Mouse (Mus musculus): ENCODE measurements around the gene Olfr410. TPM values are rescaled to one million over a fixed set of nuclear protein-coding genes. Genes with fewer than 3 reads are reported as not detected.

Olfr410 gene
- polyA plus RNA-seq, 1 experiment from 2014 or later = not detected

DNA sequence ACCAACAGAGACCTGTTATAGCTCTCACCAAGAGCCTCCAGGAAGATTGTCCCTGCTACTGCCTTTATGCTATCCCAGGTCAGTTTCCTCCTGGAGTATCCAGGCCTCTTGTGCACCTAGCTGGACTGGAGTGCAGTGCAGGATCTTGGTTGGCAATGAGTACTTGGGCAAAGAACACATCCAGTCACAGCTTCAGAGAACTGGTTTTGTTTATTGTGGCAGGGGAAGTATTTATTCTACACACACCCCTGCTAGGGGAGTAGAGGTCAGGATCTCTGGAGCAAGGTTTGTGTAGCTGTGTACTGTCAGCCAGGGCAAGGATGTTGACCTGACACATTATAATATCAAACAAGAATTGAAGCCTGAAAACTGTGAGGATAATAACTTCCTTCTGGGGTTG lies 9.1 kb downstream of the Olfr410 start:
- DNase-seq (no peak), ATAC-seq (ENCODE audit: low FRiP score, low TSS enrichment) (no peak)
- Histone ChIP-seq H3K27ac (replicated peaks; ENCODE audit: low read depth, low read length) (no peak overlapping the region), H3K9ac (replicated peaks; ENCODE audit: low read length) (no peak overlapping the region), H3K4me1 (ENCODE audit: control insufficient read depth, insufficient read depth, low read length) (no peaks in the 10 kb centered on the region), H3K27me3 (ENCODE audit: control insufficient read depth, insufficient read depth, low read length) (no peaks in the 10 kb centered on the region), H3K36me3 (ENCODE audit: control insufficient read depth, insufficient read depth, low read length) (no peaks in the 10 kb centered on the region), H3K9me3 (ENCODE audit: control insufficient read depth, low read length) (no peaks in the 10 kb centered on the region), H3K4me3 (replicated peaks; ENCODE audit: low read depth, low read length) (no peak overlapping the region), H3K4me2 (ENCODE audit: low read length) (no peak overlapping the region)

DNA sequence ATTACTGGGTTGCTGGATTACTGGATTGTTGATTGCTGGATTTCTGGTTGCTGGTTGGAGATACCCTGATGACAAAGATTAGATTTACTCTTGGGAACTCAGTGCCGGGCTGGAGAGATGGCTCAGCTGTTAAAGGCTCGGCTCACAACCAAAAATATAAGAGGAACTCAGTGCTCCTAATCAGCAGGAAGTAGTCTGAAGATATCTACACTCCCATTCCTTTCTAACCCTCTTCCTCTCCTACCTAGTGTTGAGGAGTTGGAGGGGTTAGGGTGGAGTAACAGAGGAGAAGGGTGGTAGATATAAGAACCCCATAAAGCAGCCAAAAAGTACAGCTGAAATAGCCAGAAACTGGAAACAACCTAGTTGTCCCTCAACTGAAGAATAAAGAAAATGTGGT lies 11.8 kb downstream of the Olfr410 start:
- no peak overlapping the region for H3K9ac ChIP-seq (replicated peaks; ENCODE audit: low read length)
- ATAC-seq (ENCODE audit: low FRiP score, low TSS enrichment) (no peak), DNase-seq (no peak)
- no peak overlapping the region for H3K27ac ChIP-seq (replicated peaks; ENCODE audit: low read depth, low read length)
- no peaks in the 10 kb centered on the region for H3K36me3 ChIP-seq (ENCODE audit: control insufficient read depth, insufficient read depth, low read length)
- H3K9me3 ChIP-seq (ENCODE audit: control insufficient read depth, low read length) = no peaks in the 10 kb centered on the region
- no peaks in the 10 kb centered on the region for H3K4me1 ChIP-seq (ENCODE audit: control insufficient read depth, insufficient read depth, low read length)
- H3K4me2 ChIP-seq (ENCODE audit: low read length) = no peak overlapping the region
- H3K27me3 ChIP-seq (ENCODE audit: control insufficient read depth, insufficient read depth, low read length) = no peaks in the 10 kb centered on the region
- 77% methylated on average over 2 of the region's 2 CpGs for WGBS
- no peak overlapping the region for H3K4me3 ChIP-seq (replicated peaks; ENCODE audit: low read depth, low read length)

DNA sequence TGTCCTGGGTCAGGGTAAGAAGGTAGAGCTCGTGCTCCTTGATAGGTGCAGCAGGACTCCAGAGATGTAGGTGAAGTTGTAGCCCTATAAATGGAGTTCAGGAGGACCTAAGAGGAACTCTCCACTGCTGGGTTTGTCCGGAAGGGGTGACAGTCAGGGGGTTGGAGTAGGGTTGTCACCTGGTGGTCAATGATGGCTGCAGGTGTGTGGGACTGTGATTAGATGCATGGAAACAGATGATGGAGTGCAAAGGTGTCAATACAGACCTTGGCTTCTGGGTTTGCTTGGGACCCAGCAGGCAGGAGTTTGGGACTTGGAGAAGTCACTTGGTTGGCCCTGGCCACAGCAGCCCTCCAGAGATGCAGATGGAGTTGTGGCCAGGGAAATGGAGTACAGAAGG lies 50.6 kb downstream of the Olfr410 start:
- 82% methylated on average over 2 of the region's 2 CpGs for WGBS
- no peak overlapping the region for H3K4me3 ChIP-seq (replicated peaks; ENCODE audit: low read depth, low read length)
- H3K4me2 ChIP-seq (ENCODE audit: low read length) = no peak overlapping the region
- ATAC-seq (ENCODE audit: low FRiP score, low TSS enrichment) (no peak), DNase-seq (no peak)
- H3K4me1 ChIP-seq (ENCODE audit: control insufficient read depth, insufficient read depth, low read length) = no peaks in the 10 kb centered on the region
- no peaks in the 10 kb centered on the region for H3K27me3 ChIP-seq (ENCODE audit: control insufficient read depth, insufficient read depth, low read length)
- H3K9ac ChIP-seq (replicated peaks; ENCODE audit: low read length) = no peak overlapping the region
- no peaks in the 10 kb centered on the region for H3K9me3 ChIP-seq (ENCODE audit: control insufficient read depth, low read length)
- no peaks in the 10 kb centered on the region for H3K36me3 ChIP-seq (ENCODE audit: control insufficient read depth, insufficient read depth, low read length)
- H3K27ac ChIP-seq (replicated peaks; ENCODE audit: low read depth, low read length) = no peak overlapping the region

DNA sequence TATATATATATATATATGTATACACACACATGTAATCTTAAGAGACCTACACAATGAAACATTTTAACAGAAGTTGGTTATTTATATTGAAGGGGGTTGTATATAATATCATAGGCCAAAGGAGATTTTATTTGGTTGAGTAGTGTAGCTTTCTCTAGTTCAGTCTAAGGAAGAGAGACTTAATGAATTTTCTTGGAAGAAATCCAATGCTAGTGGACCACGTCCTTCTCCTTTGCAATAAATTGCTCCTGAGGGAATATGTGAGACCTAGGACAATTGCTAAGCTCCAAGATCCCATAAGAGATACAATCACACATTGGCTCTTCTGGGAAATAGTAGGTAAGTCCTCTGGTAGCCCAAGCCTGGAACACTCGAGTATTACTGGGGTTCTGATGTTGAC lies 54.4 kb downstream of the Olfr410 start, which contains the start of gene Olfr59:
Gene Olfr59, plus strand, starts transcription at position 301 of the 400 bp plus-strand sequence.
- 57% methylated on average over 2 of the region's 2 CpGs for WGBS

More for the DNA sequence above, 54.4 kb downstream of the Olfr410 start, which contains the start of gene Olfr59:
- Histone ChIP-seq H3K9me3 (ENCODE audit: control insufficient read depth, low read length) (peaks cover 6% of the 10 kb centered on the region; the same call in 1 of the 2 replicates), H3K4me3 (replicated peaks; ENCODE audit: low read depth, low read length) (no peak within 1 kb of the TSS), H3K4me1 (ENCODE audit: control insufficient read depth, insufficient read depth, low read length) (no peaks in the 10 kb centered on the region), H3K36me3 (ENCODE audit: control insufficient read depth, insufficient read depth, low read length) (no peaks in the 10 kb centered on the region), H3K27me3 (ENCODE audit: control insufficient read depth, insufficient read depth, low read length) (no peaks in the 10 kb centered on the region), H3K27ac (replicated peaks; ENCODE audit: low read depth, low read length) (no peak within 1 kb of the TSS), H3K9ac (replicated peaks; ENCODE audit: low read length) (no peak within 1 kb of the TSS), H3K4me2 (ENCODE audit: low read length) (no peak within 1 kb of the TSS)
- no peak for ATAC-seq (ENCODE audit: low FRiP score, low TSS enrichment)
- no peak for DNase-seq

Other genes starting within 250 kb of the Olfr410 start
- not detected in 2 replicates for gene Olfr401, start 224.3 kb downstream of the Olfr410 start, polyA plus RNA-seq (2014; fragmentation: Nextera tagmentation; extraction: Ambion mirVana)
- not detected in 2 replicates for gene Olfr402, start 184.5 kb downstream of the Olfr410 start, polyA plus RNA-seq (2014; fragmentation: Nextera tagmentation; extraction: Ambion mirVana)
- not detected in 2 replicates for gene Olfr403, start 151.8 kb downstream of the Olfr410 start, polyA plus RNA-seq (2014; fragmentation: Nextera tagmentation; extraction: Ambion mirVana)
- not detected in 2 replicates for gene Olfr43, start 126.7 kb downstream of the Olfr410 start, polyA plus RNA-seq (2014; fragmentation: Nextera tagmentation; extraction: Ambion mirVana)
- not detected in 2 replicates for gene Olfr406, start 78.2 kb downstream of the Olfr410 start, polyA plus RNA-seq (2014; fragmentation: Nextera tagmentation; extraction: Ambion mirVana)
- not detected in 2 replicates for gene Olfr59, start 54.3 kb downstream of the Olfr410 start, polyA plus RNA-seq (2014; fragmentation: Nextera tagmentation; extraction: Ambion mirVana)
- not detected in 2 replicates for gene Olfr411, start 14.6 kb upstream of the Olfr410 start, polyA plus RNA-seq (2014; fragmentation: Nextera tagmentation; extraction: Ambion mirVana)
- gene Olfr412, start 24.0 kb upstream of the Olfr410 start, polyA plus RNA-seq (2014; fragmentation: Nextera tagmentation; extraction: Ambion mirVana) = not detected in 2 replicates

Data from midbrain, embryonic 14.5 days (tissue).